Mouse (Mus musculus) T-cell, adult 66 days (primary cell): ENCODE data around the gene Fam50a. TPM values are rescaled to one million over a fixed set of nuclear protein-coding genes. Genes with fewer than 3 reads are reported as not detected.

ENCODE experiments used
- total RNA-seq, 2 experiments: library from RNA; stranded (reverse); gene quantifications; 3 replicates in 1 of 2; 4 replicates in 1 of 2; pipeline ENCODE4 v1.2.4; 2023

Gene Fam50a
- 10 to 100 TPM; 56.6 to 62.8 TPM for total RNA-seq

GRCm38 (mm10) chrX:74312540-74313464 lies at the start of gene Fam50a:
Fam50a (plus strand) TSS chrX:74313033.

GRCm38 (mm10) chrX:74270062-74270901 lies 42.6 kb upstream of the Fam50a start, which contains the start of gene Rpl10:
Rpl10 (plus strand) TSS chrX:74270812.

GRCm38 (mm10) chrX:74281732-74282394 lies 31.0 kb upstream of the Fam50a start, which contains the start of the genes Taz and Dnase1l1:
Taz (plus strand) TSS chrX:74281912.
Dnase1l1 (minus strand) TSS chrX:74282337.

GRCm38 (mm10) chrX:74296538-74297448 lies 16.0 kb upstream of the Fam50a start, which contains the start of gene Atp6ap1:
Atp6ap1 (plus strand) TSS chrX:74297097.

GRCm38 (mm10) chrX:74304867-74305700 lies 7.7 kb upstream of the Fam50a start, which contains the start of gene Gdi1:
Gdi1 (plus strand) TSS chrX:74304998.

GRCm38 (mm10) chrX:74328725-74329161 lies 15.9 kb downstream of the Fam50a start, which contains the start of gene Plxna3:
Plxna3 (plus strand) TSS chrX:74329066.

GRCm38 (mm10) chrX:74353467-74353770 lies 40.6 kb downstream of the Fam50a start, which contains the start of gene Lage3:
Lage3 (minus strand) TSS chrX:74353618.

Other genes starting within 250 kb of the Fam50a start
- gene Opn1mw, start 185.6 kb upstream of the Fam50a start, total RNA-seq: not detected
- gene Mecp2, start 177.7 kb upstream of the Fam50a start, total RNA-seq: 10 to 100 TPM; 52.2 to 53.0 TPM
- gene Tex28, start 145.2 kb upstream of the Fam50a start, total RNA-seq: not detected
- 1 to 10 TPM in 1 of 2 experiments, under 1 TPM in 1; 0.30 to 2.2 TPM for gene Tktl1, start 135.8 kb upstream of the Fam50a start, total RNA-seq
- gene Flna, start 63.2 kb upstream of the Fam50a start, total RNA-seq: 100 to 1,000 TPM; 663 to 672 TPM
- gene Emd, start 58.3 kb upstream of the Fam50a start, total RNA-seq: 10 to 100 TPM; 64.3 to 65.0 TPM
- gene Rpl10, start 42.2 kb upstream of the Fam50a start, total RNA-seq: 100 to 1,000 TPM; 634 to 720 TPM
- gene Taz, start 31.1 kb upstream of the Fam50a start, total RNA-seq: 10 to 100 TPM; 64.9 to 73.4 TPM
- 10 to 100 TPM; 10.7 to 13.7 TPM for gene Dnase1l1, start 30.7 kb upstream of the Fam50a start, total RNA-seq
- 10 to 100 TPM; 89.1 to 92.3 TPM for gene Atp6ap1, start 15.9 kb upstream of the Fam50a start, total RNA-seq
- 100 to 1,000 TPM; 194 to 226 TPM for gene Gdi1, start 8.0 kb upstream of the Fam50a start, total RNA-seq
- 10 to 100 TPM in 1 of 2 experiments, 1 to 10 TPM in 1; 9.4 to 12.8 TPM for gene Plxna3, start 16.0 kb downstream of the Fam50a start, total RNA-seq
- 10 to 100 TPM; 24.0 to 30.7 TPM for gene Lage3, start 40.6 kb downstream of the Fam50a start, total RNA-seq
- 10 to 100 TPM; 29.1 to 33.7 TPM for gene Ubl4a, start 60.2 kb downstream of the Fam50a start, total RNA-seq
- gene Slc10a3, start 60.3 kb downstream of the Fam50a start, total RNA-seq: 10 to 100 TPM; 16.9 to 19.6 TPM
- gene Fam3a, start 80.2 kb downstream of the Fam50a start, total RNA-seq: 10 to 100 TPM; 19.0 to 24.6 TPM
- gene Ikbkg, start 80.3 kb downstream of the Fam50a start, total RNA-seq: 10 to 100 TPM; 46.0 to 58.1 TPM
- 10 to 100 TPM; 28.3 to 30.1 TPM for gene G6pdx, start 116.2 kb downstream of the Fam50a start, total RNA-seq
- gene Gm6880, start 168.4 kb downstream of the Fam50a start, total RNA-seq: not detected